26 mouse cellular contexts compared by ENCODE assay signal in the genomic region with DNA sequence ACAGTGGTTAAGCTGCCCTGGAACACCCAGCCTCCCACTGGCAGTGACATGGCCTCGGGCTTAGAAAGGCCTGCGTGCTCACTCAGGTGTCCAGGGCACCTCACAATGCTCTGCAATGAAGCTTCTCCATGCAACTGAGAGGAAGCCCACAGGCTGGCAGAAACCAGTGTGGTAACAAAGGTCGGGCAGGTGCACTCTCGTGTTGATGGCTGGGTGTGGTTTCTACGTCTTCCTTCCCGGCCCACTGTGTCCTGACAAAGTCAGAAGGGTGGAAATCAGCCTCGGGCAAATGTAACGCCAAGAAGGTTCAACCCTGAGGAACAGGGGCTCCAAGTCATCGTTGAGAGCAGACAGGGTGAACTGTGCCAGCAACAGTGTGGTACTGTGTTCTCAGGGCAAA.
DNase-seq lines count a peak whose midpoint lies in the region; ATAC-seq lines count a peak whose summit lies in the region.
"Had no signal": no experiment of that assay in that cellular context is flagged by ENCODE, and none has a peak within 500 bp of the region (broad histone marks: within the 10 kb centered on the region; RNA-seq: fewer than 3 reads in every experiment).

No protein-coding gene starts in this region.

- no peaks in the 10 kb centered on the region for H3K36me3 ChIP-seq in midbrain, embryonic 11.5 days (ENCODE audit: control insufficient read depth, insufficient read depth, low read length)
- H3K36me3 ChIP-seq in midbrain, embryonic 14.5 days (ENCODE audit: control insufficient read depth, insufficient read depth, low read length): no peaks in the 10 kb centered on the region
- no peaks in the 10 kb centered on the region for H3K36me3 ChIP-seq in intestine, embryonic 15.5 days
- H3K36me3 ChIP-seq: embryonic facial prominence, embryonic 10.5 days; embryonic facial prominence, embryonic 13.5 days; forebrain, embryonic 12.5 days; forebrain, embryonic 15.5 days; hindbrain, embryonic 10.5 days; hindbrain, embryonic 13.5 days had no signal

- H3K4me3 ChIP-seq in midbrain, embryonic 11.5 days (ENCODE audit: low read depth, low read length): no peak overlapping the region
- H3K4me3 ChIP-seq in midbrain, embryonic 14.5 days (replicated peaks; ENCODE audit: low read depth, low read length): no peak overlapping the region
- no peak overlapping the region for H3K4me3 ChIP-seq in intestine, embryonic 15.5 days (replicated peaks)
- H3K4me3 ChIP-seq: embryonic facial prominence, embryonic 10.5 days; embryonic facial prominence, embryonic 13.5 days; erythroblast, embryonic 14.5 days; forebrain, embryonic 12.5 days; forebrain, embryonic 15.5 days; hindbrain, embryonic 10.5 days; hindbrain, embryonic 13.5 days had no signal

- no peaks in the 10 kb centered on the region for H3K4me1 ChIP-seq in midbrain, embryonic 11.5 days (ENCODE audit: control insufficient read depth, insufficient read depth, low read length)
- no peaks in the 10 kb centered on the region for H3K4me1 ChIP-seq in midbrain, embryonic 14.5 days (ENCODE audit: control insufficient read depth, insufficient read depth, low read length)
- H3K4me1 ChIP-seq in intestine, embryonic 15.5 days (replicated peaks): peaks cover 17% of the 10 kb centered on the region
- H3K4me1 ChIP-seq: embryonic facial prominence, embryonic 13.5 days; forebrain, embryonic 12.5 days; forebrain, embryonic 15.5 days had no signal

- H3K27me3 ChIP-seq in midbrain, embryonic 11.5 days (ENCODE audit: control insufficient read depth, insufficient read depth, low read length): no peaks in the 10 kb centered on the region
- no peaks in the 10 kb centered on the region for H3K27me3 ChIP-seq in midbrain, embryonic 14.5 days (ENCODE audit: control insufficient read depth, insufficient read depth, low read length)
- H3K27me3 ChIP-seq in intestine, embryonic 15.5 days (replicated peaks): no peaks in the 10 kb centered on the region
- H3K27me3 ChIP-seq: forebrain, embryonic 12.5 days; forebrain, embryonic 15.5 days had no signal

- H3K27ac ChIP-seq in midbrain, embryonic 11.5 days (ENCODE audit: low read depth, low read length): no peak overlapping the region
- H3K27ac ChIP-seq in midbrain, embryonic 14.5 days (replicated peaks; ENCODE audit: low read depth, low read length): no peak overlapping the region
- no peak overlapping the region for H3K27ac ChIP-seq in intestine, embryonic 15.5 days
- H3K27ac ChIP-seq: embryonic facial prominence, embryonic 10.5 days; embryonic facial prominence, embryonic 13.5 days; forebrain, embryonic 12.5 days; forebrain, embryonic 15.5 days; hindbrain, embryonic 10.5 days; hindbrain, embryonic 13.5 days had no signal

- H3K9me3 ChIP-seq in midbrain, embryonic 11.5 days (ENCODE audit: control insufficient read depth, low read length): no peaks in the 10 kb centered on the region
- H3K9me3 ChIP-seq in midbrain, embryonic 14.5 days (ENCODE audit: control insufficient read depth, low read length): no peaks in the 10 kb centered on the region
- H3K9me3 ChIP-seq in intestine, embryonic 15.5 days: no peaks in the 10 kb centered on the region
- H3K9me3 ChIP-seq: embryonic facial prominence, embryonic 10.5 days; embryonic facial prominence, embryonic 13.5 days; forebrain, embryonic 12.5 days; forebrain, embryonic 15.5 days; hindbrain, embryonic 10.5 days; hindbrain, embryonic 13.5 days had no signal

- no peak overlapping the region for H3K4me2 ChIP-seq in midbrain, embryonic 11.5 days
- H3K4me2 ChIP-seq in midbrain, embryonic 14.5 days (ENCODE audit: low read length): no peak overlapping the region
- H3K4me2 ChIP-seq in intestine, embryonic 15.5 days (replicated peaks): no peak overlapping the region
- H3K4me2 ChIP-seq: embryonic facial prominence, embryonic 13.5 days; forebrain, embryonic 12.5 days; forebrain, embryonic 15.5 days; heart, embryonic 11.5 days; hindbrain, embryonic 13.5 days had no signal

- H3K9ac ChIP-seq in midbrain, embryonic 11.5 days (ENCODE audit: low read length): no peak overlapping the region
- no peak overlapping the region for H3K9ac ChIP-seq in midbrain, embryonic 14.5 days (replicated peaks; ENCODE audit: low read length)
- H3K9ac ChIP-seq in intestine, embryonic 15.5 days: no peak overlapping the region
- H3K9ac ChIP-seq: embryonic facial prominence, embryonic 13.5 days; forebrain, embryonic 12.5 days; forebrain, embryonic 15.5 days; hindbrain, embryonic 13.5 days had no signal

- intact Hi-C loops in left cerebral cortex, postnatal 36 days (cut with DNase I): no loop called here

- no peak for ATAC-seq in midbrain, embryonic 11.5 days (ENCODE audit: low FRiP score)
- ATAC-seq in midbrain, embryonic 14.5 days (ENCODE audit: low FRiP score, low TSS enrichment): no peak
- peak; percentile 50; the same call in 1 of the 2 replicates for ATAC-seq in intestine, embryonic 15.5 days
- ATAC-seq: CD4-positive, CD25-positive, alpha-beta regulatory T cell, adult 4 months; forebrain, embryonic 15.5 days; hindbrain, embryonic 16.5 days had no signal

- DNase-seq in midbrain, embryonic 11.5 days (ENCODE audit: low spot score, missing footprints): peak; percentile 41
- no peak for DNase-seq in midbrain, embryonic 14.5 days
- peak; percentile 27 for DNase-seq in large intestine, adult 2 months (ENCODE audit: low read depth, low spot score)
- DNase-seq in thymus, postnatal 14 days: no peak
- DNase-seq in left cerebral cortex, postnatal 36 days (ENCODE audit: low spot score in 2 of 2): no peak
- no peak for DNase-seq in gastrocnemius, postnatal 10 days
- DNase-seq: adrenal gland, adult 2 months; adrenal gland, postnatal 14 days; cerebellum, adult 11 months; cerebellum, adult 2 months; cerebellum, adult 9-11 months; cerebellum, postnatal 36 days; embryo, embryonic 11 days; gastrocnemius, postnatal 14 days; heart, adult 11 months had no signal

- WGBS in midbrain, embryonic 11.5 days: 80% methylated on average over 9 of the region's 9 CpGs
- WGBS in midbrain, embryonic 14.5 days: 85% methylated on average over 9 of the region's 9 CpGs
- WGBS in intestine, embryonic 15.5 days: 62% methylated on average over 9 of the region's 9 CpGs
- 29% methylated on average over 9 of the region's 9 CpGs for WGBS in large intestine, adult 2 months

Comparison
In these comparisons a context has a peak if more than half of its experiments do, and no peak if none do; other contexts are left out.
1. DNase-seq: peak in midbrain, embryonic 11.5 days (single experiment) and large intestine, adult 2 months (single experiment); none in midbrain, embryonic 14.5 days (single experiment), thymus, postnatal 14 days (single experiment), left cerebral cortex, postnatal 36 days (0 of 2) and gastrocnemius, postnatal 10 days (single experiment).